Mouse (Mus musculus): Measurements from ENCODE around the gene Vmn1r88.

The Vmn1r88 gene

DNA sequence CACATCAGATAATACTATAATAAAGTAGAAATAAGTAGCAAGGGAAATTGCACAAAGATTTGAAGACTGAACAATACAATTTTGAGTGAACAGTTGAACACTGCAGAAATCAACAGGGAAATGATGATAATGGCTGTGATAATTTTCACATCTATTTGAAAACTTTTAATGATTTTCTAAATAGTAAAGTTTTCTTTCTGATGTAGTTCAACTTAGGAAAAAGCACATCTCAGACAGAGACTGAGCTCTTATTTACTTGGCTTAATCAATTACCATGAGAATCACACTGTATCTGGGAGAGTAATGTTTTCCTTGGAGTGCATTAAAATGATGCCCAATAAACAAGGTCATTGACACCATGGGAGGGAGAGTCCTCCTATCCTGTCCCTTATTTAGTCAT, at the start of gene Vmn1r88:
TSS of gene Vmn1r88 (plus strand) at position 301 of the 400 bp plus-strand sequence.
- no peak for DNase-seq

DNA sequence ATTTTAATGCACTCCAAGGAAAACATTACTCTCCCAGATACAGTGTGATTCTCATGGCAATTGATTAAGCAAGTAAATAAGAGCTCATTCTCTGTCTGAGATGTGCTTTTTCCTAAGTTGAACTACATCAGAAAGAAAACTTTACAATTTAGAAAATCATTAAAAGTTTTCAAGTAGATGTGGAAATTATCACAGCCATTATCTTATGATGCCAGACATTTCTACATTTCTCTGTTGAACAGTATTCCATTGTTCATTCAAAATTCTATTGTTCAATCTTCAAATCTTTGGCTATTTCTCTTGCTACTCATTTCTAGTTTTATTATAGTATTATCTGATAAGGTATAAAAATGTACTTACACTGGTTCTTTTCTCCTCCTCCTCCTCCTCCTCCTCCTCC, 39.6 kb upstream of the Vmn1r88 start, which contains the start of gene Vmn1r86:
TSS of gene Vmn1r86 (minus strand) at position 101 of the 400 bp plus-strand sequence.
- DNase-seq = no peak

DNA sequence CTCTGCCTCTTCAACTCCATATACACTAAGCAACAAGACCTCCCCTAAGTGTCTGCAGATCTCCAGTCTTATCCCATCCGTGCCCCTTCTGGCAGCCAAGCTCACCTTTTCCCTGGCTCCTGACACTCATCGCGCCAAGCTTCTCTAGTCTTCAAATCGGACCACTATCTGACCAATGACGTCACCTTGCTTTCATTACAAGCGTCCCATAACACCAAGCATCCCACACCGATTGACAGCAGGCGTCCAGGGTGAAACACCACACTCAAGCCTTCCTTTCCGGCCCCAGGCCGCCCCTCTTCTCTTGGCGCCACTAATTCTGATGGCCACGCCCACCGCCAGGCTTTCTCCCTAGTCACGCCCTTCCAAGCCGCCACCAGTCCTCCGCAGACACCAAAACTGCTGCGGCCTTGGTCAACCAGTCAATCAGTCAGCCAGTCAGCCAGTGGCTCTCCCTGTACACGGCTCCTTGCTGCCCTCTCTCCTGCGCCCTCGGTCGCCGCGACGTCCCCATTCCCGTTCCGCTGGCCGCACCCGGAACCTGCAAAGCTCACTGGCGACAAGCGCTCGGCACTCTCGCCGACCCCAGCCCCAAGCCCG, 35.7 kb upstream of the Vmn1r88 start:
- DNase-seq = peak; percentile 3

DNA sequence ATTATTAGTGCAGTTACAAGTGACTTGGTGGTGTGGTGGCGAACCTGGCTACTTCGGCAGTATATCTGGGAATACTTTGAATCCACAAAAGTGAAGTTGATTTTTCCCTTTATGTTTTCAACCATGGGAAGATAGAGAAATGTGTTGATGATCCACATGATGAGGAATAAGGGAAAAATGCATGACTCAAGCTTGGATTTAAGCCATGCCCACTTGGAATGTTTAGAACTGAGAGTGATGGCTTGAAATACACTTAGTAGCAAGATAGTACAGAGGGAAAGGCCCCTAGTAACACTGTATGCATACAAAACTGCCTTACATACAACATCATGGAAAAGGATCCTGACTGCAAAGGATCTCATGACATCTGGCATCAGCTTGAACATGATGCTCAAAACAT, 27.5 kb upstream of the Vmn1r88 start:
- no peak for DNase-seq

DNA sequence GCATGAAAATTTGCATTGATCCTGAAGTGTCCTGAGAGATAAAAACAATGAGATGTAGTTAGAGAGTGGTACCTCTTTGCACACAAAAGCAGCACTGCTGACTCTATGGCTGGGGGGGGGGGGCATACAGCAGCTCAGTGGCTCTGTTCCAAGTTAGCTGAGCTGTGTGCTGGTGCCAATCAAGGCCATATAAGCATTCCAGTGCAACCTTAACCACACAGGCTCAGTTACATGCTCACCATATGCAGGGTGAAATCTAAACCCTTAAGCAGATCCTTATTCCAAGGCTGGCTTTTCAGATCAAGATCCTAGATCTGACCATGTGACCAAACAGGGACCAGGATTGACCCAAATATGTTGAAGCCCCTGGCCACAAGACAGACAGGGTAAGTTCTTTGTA, 22.0 kb upstream of the Vmn1r88 start:
- DNase-seq = no peak

DNA sequence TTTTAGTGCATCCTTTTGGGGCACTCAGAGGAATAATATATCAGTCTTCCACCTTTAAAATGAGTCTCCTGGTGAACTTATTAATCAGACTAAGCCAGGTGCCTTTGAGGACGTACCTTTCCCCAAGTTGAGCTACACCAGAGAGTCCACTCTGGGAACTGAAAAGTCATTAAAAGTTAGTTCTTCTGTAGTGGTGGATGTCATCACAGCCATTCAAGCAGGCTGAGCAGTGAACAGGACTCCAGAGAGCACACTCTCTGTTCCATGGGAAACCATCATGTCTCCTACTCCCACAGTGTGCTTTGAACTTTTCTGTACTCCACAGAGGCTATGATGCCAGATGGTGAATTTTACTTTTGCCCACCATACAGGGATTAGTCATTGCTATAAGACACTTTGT, 19.3 kb upstream of the Vmn1r88 start, which contains the start of gene Vmn1r87:
TSS of gene Vmn1r87 (minus strand) at position 101 of the 400 bp plus-strand sequence.
- DNase-seq = no peak

DNA sequence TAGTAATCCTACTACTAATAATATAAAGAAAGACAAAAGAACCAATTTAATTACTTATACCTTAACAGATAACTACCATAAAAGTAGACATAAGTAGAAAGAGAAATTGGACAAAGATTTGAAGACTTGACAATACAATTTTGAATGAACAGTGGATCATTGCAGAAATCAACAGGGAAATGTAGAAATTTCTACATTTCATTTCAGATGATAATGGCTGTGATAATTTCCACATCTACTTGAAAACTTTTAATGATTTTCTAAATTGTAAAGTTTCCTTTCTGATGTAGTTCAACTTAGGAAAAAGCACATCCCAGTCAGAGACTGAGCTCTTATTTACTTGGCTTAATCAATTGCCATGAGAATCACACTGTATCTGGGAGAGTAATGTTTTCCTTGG, 53.4 kb downstream of the Vmn1r88 start, which contains the start of gene Vmn1r89:
TSS of gene Vmn1r89 (plus strand) at position 301 of the 400 bp plus-strand sequence.
- DNase-seq = no peak
